Mouse (Mus musculus) MEL (cell line): ENCODE data around the gene Prss22.
A peak's percentile ranks its signal among the peaks of the same experiment; 100 is the strongest.

Experiments used
- CTCF ChIP-seq, 3 experiments: IDR thresholded peaks in 2 of 3; conservative IDR thresholded peaks in 1 of 3; 2 replicates each; pipeline ENCODE4 v1.5.1; 2011 to 2012; ENCODE audit warnings: low read length in 3 of 3, low read depth in 2 of 3, mild to moderate bottlenecking in 2 of 3, improper control_type of control experiment in 1 of 3, inconsistent platforms in 1 of 3, mixed read lengths in 1 of 3, moderate library complexity in 1 of 3; ENCODE audit not compliant: control insufficient read depth in 1 of 3, insufficient read depth in 1 of 3, poor library complexity in 1 of 3, severe bottlenecking in 1 of 3
- EP300 ChIP-seq, 2 experiments: IDR thresholded peaks; 2 replicates each; pipeline ENCODE4 v1.6.1; 2011; ENCODE audit warnings: improper control_type of control experiment in 2 of 2, low read length in 2 of 2, low read depth in 1 of 2, mild to moderate bottlenecking in 1 of 2
- GATA1 ChIP-seq: IDR thresholded peaks from 2 replicates; pipeline ENCODE4 v1.6.1; 2011; ENCODE audit warnings: low read depth, low read length, improper control_type of control experiment
- HCFC1 ChIP-seq: IDR thresholded peaks from 2 replicates; pipeline ENCODE4 v1.6.1; 2012; ENCODE audit warnings: low read depth, mild to moderate bottlenecking, inconsistent platforms, low read length, improper control_type of control experiment, moderate library complexity
- KAT2A ChIP-seq: conservative IDR thresholded peaks from 2 replicates; pipeline ENCODE4 v1.6.1; 2012; ENCODE audit warnings: low read depth, low read length, improper control_type of control experiment, inconsistent platforms
- MAX ChIP-seq: IDR thresholded peaks from 2 replicates; pipeline ENCODE4 v1.6.1; 2011; ENCODE audit warnings: low read length, improper control_type of control experiment
- MYC ChIP-seq: IDR thresholded peaks from 2 replicates; pipeline ENCODE4 v1.6.1; 2011; ENCODE audit warnings: low read depth, mild to moderate bottlenecking, low read length, improper control_type of control experiment, moderate library complexity
- POLR2A ChIP-seq, 2 experiments: IDR thresholded peaks; 2 replicates each; pipeline ENCODE4 v1.6.1; 2011 to 2012; ENCODE audit warnings: low read length in 2 of 2, mild to moderate bottlenecking in 2 of 2, control low read depth in 1 of 2, improper control_type of control experiment in 1 of 2, low read depth in 1 of 2, moderate library complexity in 1 of 2; ENCODE audit not compliant: control insufficient read depth in 1 of 2, insufficient read depth in 1 of 2, poor library complexity in 1 of 2
- RAD21 ChIP-seq: IDR thresholded peaks from 2 replicates; pipeline ENCODE4 v1.6.1; 2011; ENCODE audit warnings: mild to moderate bottlenecking, low read depth, low read length, improper control_type of control experiment
- SMC3 ChIP-seq: IDR thresholded peaks from 2 replicates; pipeline ENCODE4 v1.6.1; 2011; ENCODE audit warnings: low read depth, low read length, improper control_type of control experiment
- UBTF ChIP-seq: IDR thresholded peaks from 2 replicates; pipeline ENCODE4 v1.6.1; 2012; ENCODE audit warnings: low read depth, mild to moderate bottlenecking, inconsistent platforms, low read length, improper control_type of control experiment, moderate library complexity, borderline replicate concordance; ENCODE audit not compliant: insufficient read depth
- USF2 ChIP-seq, 2 experiments: IDR thresholded peaks; 2 replicates each; pipeline ENCODE4 v1.6.1; 2011 to 2012; ENCODE audit warnings: improper control_type of control experiment in 2 of 2, low read length in 2 of 2, borderline replicate concordance in 1 of 2, inconsistent platforms in 1 of 2, low read depth in 1 of 2, mild to moderate bottlenecking in 1 of 2; ENCODE audit not compliant: insufficient read depth in 1 of 2
- ZNF384 ChIP-seq: IDR thresholded peaks from 2 replicates; pipeline ENCODE4 v1.6.1; 2012; ENCODE audit warnings: low read depth, mild to moderate bottlenecking, inconsistent platforms, low read length, improper control_type of control experiment

- peak; percentile 47 to 90 (median 86) for TF ChIP-seq CTCF (IDR thresholded peaks at IDR 0.05 in 2 of 3, conservative IDR thresholded peaks at IDR 0.05 in 1 of 3; ENCODE audit: control insufficient read depth in 1 of 3, insufficient read depth in 1 of 3, low read depth in 2 of 3, low read length in 3 of 3, poor library complexity in 1 of 3, severe bottlenecking in 1 of 3)
- peak; percentile 92 for TF ChIP-seq MAX
- TF ChIP-seq EP300 (IDR thresholded peaks at IDR 0.05; ENCODE audit: low read depth in 1 of 2, low read length in 2 of 2), result no peak
- TF ChIP-seq RAD21, result peak; percentile 65
- peak; percentile 37 for TF ChIP-seq GATA1
- TF ChIP-seq UBTF, result no peak
- TF ChIP-seq SMC3, result peak; percentile 51
- TF ChIP-seq POLR2A (IDR thresholded peaks at IDR 0.05; ENCODE audit: control insufficient read depth in 1 of 2, insufficient read depth in 1 of 2, low read depth in 1 of 2, low read length in 2 of 2, poor library complexity in 1 of 2), result no peak
- TF ChIP-seq USF2 (IDR thresholded peaks at IDR 0.05; ENCODE audit: borderline replicate concordance in 1 of 2, insufficient read depth in 1 of 2, low read depth in 1 of 2, low read length in 2 of 2), result no peak
- TF ChIP-seq ZNF384, result peak; percentile 94
- peak; percentile 95 for TF ChIP-seq MYC
- TF ChIP-seq KAT2A, result no peak; the same call in 1 of the 2 replicates
- TF ChIP-seq HCFC1, result peak; percentile 60
Measured at GRCm38 (mm10) chr17:23993559-23994428, 4.1 kb downstream of the Prss22 start.
